Mouse (Mus musculus): ENCODE measurements around the gene Wtip.
"Not testable (repeated sequence)": the region's sequence is repeated elsewhere in the genome, so short reads cannot be mapped to it uniquely, and the experiment has no call there.

Gene Wtip

DNA sequence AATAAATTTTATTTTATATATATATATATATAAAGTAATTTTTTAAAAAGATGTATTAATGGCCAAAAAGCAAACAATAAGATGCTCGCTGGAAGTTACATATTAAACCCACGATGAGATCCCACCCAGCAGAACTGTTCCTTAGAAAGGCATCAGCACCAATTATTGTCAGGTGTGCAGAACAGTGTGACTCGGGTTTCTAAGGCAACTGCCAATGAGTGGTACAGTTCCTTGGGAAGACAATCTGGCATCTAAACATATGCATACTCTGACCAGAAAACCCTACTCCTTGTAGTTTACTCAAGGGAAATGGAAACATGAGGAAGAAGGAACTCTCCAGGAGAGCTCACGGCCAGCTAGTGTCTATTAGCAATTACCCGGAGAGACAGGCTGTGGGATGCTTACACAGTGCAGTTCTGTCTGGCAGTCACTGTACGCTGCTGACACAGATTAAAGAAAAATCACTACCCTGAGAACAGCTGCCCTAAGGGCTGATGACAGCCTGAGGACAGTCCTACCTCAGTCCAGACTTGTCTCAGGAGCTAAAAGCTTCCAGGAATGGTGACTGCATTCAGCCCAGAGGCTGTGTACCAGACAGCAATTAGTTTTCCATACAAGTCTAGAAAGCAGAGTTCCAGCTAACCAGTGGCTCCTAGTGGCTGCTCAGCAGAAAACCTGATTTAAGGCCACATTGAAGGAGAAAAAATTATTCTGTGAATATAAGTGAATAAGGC lies 9.9 kb downstream of the Wtip start:
- in situ Hi-C loops (cut with MboI, MseI): loop anchor here (5.0 kb wide), 1 partner anchor 66 kb away; no protein-coding TSS in a partner anchor

DNA sequence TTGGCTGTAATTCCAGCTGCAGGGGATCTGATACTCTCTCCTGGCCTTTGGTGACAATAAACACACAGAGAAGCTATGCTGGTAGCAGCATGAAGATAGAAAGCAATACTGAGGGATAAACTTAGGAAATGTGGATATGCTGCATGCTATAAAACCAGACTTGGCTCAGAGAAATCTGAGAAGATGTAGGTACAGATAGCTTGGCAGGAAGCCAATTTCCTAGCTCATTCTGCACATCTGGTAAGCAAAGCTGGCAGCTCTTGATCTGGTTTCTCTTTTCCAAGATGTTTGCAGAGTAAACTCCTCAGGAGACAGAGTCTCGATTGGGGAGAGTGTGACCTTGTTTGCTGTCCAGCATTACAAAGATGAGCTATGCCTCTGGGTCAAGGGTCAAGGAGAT lies 12.4 kb downstream of the Wtip start:
- in situ Hi-C loops (cut with MboI, MseI): loop anchor here (5.0 kb wide), 1 partner anchor 63 kb away; no protein-coding TSS in a partner anchor

- in situ Hi-C loops (cut with MboI, MseI): no loop called here
Observed at GRCm38 (mm10) chr7:34116601-34117000, 16.5 kb downstream of the Wtip start.

DNA sequence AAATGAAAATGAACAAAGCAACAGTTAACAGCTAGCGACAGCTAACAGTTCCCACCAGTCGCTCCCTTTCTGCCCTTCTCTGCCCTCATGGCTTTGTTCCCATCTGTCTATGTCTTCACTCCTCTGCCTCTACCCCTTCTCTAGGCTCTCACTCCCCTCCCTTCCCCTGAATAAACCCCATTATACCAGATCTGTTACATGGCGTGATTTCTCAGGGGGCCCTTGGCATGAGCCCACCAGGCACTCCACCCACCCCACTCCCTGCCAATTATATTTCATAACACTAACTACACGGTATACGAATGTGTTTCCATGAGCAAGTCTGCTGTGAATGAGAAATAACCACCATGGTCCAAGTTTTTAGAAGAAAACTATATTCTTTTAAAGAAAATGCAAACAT lies 23.9 kb downstream of the Wtip start:
- in situ Hi-C loops (cut with MboI, MseI): no loop called here

DNA sequence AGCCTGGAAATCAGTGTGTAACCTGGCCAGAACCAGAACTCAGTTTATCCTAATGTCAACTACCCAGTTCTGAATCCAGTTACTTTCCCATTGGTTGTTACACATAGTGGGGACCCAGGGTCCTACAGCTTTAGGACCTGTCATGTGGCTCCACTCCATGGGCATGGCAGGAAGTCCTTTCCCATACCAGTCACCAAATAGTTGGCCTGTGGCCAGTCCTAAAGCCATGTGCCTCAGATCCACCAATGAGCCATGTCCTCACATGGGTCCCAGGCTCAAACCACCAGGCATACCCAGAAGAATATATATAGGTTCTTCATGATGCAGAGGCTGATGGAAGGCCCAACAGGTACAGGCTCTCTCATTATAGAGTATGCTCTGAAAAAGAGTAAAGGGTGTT lies 31.8 kb downstream of the Wtip start:
- in situ Hi-C loops (cut with MboI, MseI): no loop called here

DNA sequence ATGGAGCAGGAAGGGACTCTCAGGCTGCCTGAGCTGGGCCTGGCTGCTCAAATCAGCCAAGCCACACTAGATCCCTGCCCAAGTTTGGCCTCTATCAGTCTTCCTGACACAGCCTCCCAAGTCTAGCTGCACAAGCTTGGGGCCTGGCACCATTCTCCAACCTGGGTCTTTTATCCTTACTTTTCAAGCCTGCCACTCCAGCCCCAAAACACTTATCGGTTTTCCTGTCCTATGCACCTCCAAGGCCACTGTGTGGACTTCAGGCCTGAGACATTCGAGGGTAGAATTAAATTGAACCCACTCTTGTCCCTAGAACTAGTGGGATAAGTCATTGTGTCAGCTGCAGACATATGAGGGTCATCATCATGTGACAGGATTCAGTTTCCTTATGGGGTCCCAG lies 33.1 kb downstream of the Wtip start:
- in situ Hi-C loops (cut with MboI, MseI): no loop called here

DNA sequence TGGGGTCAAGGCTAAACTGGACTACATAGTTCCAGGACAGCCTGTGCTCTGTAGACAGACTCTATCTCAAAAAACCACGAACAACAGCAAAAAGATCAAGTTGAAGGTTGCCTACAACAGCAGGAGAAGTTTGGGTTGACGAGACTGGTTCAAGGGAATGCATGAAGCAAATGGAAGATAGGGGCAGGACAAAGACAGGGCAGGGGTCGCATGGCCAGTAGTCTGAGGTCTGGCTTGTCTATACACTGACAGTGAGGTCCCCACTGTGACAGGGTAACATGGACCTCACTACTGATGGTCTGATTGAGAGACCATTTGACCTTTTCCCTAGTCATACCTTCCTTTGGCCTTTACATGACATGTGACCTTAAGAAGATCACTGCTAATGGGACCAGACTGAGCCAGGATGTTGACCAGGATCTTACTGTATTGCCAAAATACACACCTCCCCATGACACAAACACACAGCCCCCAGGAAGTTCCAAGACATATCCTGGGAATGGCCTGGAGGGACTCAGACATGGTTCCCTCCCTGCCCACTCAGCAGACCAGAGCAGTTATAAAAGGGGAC lies 38.1 kb downstream of the Wtip start, which contains the start of gene Scgb1b30:
Gene Scgb1b30 (plus strand): TSS at position 521 of the 571 bp plus-strand sequence.
- in situ Hi-C loops (cut with MboI, MseI): no loop called here

DNA sequence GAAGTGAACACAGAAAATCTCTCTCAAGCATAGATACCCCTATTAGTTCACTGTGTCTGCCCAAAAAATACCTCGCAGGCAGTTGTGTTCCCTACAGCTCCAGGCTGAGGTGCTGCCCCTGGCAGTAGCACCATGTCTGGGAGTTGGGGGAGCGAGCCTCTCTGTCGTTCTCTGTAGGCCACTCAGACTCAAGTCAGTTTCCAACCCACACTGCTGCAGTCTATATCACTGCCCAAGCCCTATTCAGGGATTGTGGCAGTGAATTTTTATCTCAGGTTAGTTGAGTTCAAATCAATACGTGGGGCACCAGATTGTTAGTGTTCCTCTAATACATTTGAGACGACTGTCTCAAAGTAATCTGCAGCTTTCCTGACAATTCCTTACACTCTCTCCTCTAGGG lies 64.9 kb downstream of the Wtip start:
- in situ Hi-C loops (cut with MboI, MseI): not testable (repeated sequence)
